Mouse (Mus musculus): ENCODE data around the gene Pus10. TPM values are rescaled to one million over a fixed set of nuclear protein-coding genes. Genes with fewer than 3 reads are reported as not detected.

Gene Pus10
- polyA plus RNA-seq, 1 experiment from 2014 or later, result 11.7 TPM

GRCm38 (mm10) chr11:23682561-23682960 lies 17.1 kb downstream of the Pus10 start:
- Histone ChIP-seq H3K36me3 (replicated peaks; ENCODE audit: control insufficient read depth, insufficient read depth) (peaks cover 71% of the 10 kb centered on the region), H3K4me1 (replicated peaks; ENCODE audit: control insufficient read depth, insufficient read depth, low read length) (no peaks in the 10 kb centered on the region), H3K27ac (no peak overlapping the region), H3K4me2 (replicated peaks) (no peak overlapping the region), H3K4me3 (replicated peaks; ENCODE audit: low read length) (no peak overlapping the region), H3K9me3 (ENCODE audit: control insufficient read depth, low read length) (no peaks in the 10 kb centered on the region), H3K9ac (no peak overlapping the region), H3K27me3 (ENCODE audit: control insufficient read depth, insufficient read depth, low read length) (no peaks in the 10 kb centered on the region)
- DNase-seq (ENCODE audit: low spot score) (no peak), ATAC-seq (ENCODE audit: low FRiP score) (no peak)
- 91% methylated on average over 5 of the region's 5 CpGs for WGBS

DNA sequence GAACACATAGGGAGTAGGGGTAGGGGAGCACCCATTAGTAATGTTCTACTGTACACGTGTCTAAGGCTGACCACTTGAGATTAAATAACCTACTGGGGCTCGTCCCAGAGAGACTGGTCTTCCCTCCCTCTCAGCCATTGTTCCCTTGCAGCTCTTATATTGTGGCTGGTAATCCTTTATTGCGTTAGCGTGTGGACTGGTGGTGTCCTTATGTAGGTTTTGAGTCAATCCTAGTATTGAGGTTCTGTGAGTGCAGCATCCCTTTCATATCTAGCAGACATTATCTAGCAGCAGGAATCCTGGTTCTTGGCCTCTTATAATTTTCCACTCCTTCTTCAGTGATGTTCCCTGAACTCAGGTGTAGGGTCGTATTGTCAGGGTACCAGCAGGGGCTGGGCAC lies 21.2 kb downstream of the Pus10 start:
- H3K27me3 ChIP-seq (ENCODE audit: control insufficient read depth, insufficient read depth, low read length), result no peaks in the 10 kb centered on the region
- no peak overlapping the region for H3K4me3 ChIP-seq (replicated peaks; ENCODE audit: low read length)
- H3K9ac ChIP-seq, result no peak overlapping the region
- no peaks in the 10 kb centered on the region for H3K4me1 ChIP-seq (replicated peaks; ENCODE audit: control insufficient read depth, insufficient read depth, low read length)
- H3K4me2 ChIP-seq (replicated peaks), result no peak overlapping the region
- DNase-seq (ENCODE audit: low spot score) (no peak), ATAC-seq (ENCODE audit: low FRiP score) (no peak)
- peaks cover 54% of the 10 kb centered on the region for H3K36me3 ChIP-seq (replicated peaks; ENCODE audit: control insufficient read depth, insufficient read depth)
- no peak overlapping the region for H3K27ac ChIP-seq
- WGBS, result 94% methylated on average over 5 of the region's 5 CpGs
- no peaks in the 10 kb centered on the region for H3K9me3 ChIP-seq (ENCODE audit: control insufficient read depth, low read length)

- Histone ChIP-seq H3K27me3 (ENCODE audit: control insufficient read depth, insufficient read depth, low read length) (no peaks in the 10 kb centered on the region), H3K27ac (no peak overlapping the region), H3K9me3 (ENCODE audit: control insufficient read depth, low read length) (no peaks in the 10 kb centered on the region), H3K4me1 (replicated peaks; ENCODE audit: control insufficient read depth, insufficient read depth, low read length) (no peaks in the 10 kb centered on the region), H3K9ac (no peak overlapping the region), H3K4me2 (replicated peaks) (no peak overlapping the region), H3K4me3 (replicated peaks; ENCODE audit: low read length) (no peak overlapping the region), H3K36me3 (replicated peaks; ENCODE audit: control insufficient read depth, insufficient read depth) (peaks cover 43% of the 10 kb centered on the region)
- DNase-seq (ENCODE audit: low spot score), result no peak
- no peak for ATAC-seq (ENCODE audit: low FRiP score)
- WGBS, result 96% methylated on average over 1 of the region's 1 CpGs
Observed at GRCm38 (mm10) chr11:23688060-23688459, 22.6 kb downstream of the Pus10 start.

- no peaks in the 10 kb centered on the region for H3K9me3 ChIP-seq (ENCODE audit: control insufficient read depth, low read length)
- no peaks in the 10 kb centered on the region for H3K27me3 ChIP-seq (ENCODE audit: control insufficient read depth, insufficient read depth, low read length)
- no peaks in the 10 kb centered on the region for H3K4me1 ChIP-seq (replicated peaks; ENCODE audit: control insufficient read depth, insufficient read depth, low read length)
- H3K36me3 ChIP-seq (replicated peaks; ENCODE audit: control insufficient read depth, insufficient read depth), result peaks cover 16% of the 10 kb centered on the region
- no peak overlapping the region for H3K9ac ChIP-seq
- no peak for DNase-seq (ENCODE audit: low spot score)
- H3K4me2 ChIP-seq (replicated peaks), result no peak overlapping the region
- ATAC-seq (ENCODE audit: low FRiP score), result no peak
- no peak overlapping the region for H3K27ac ChIP-seq
- H3K4me3 ChIP-seq (replicated peaks; ENCODE audit: low read length), result no peak overlapping the region
- 93% methylated on average over 2 of the region's 2 CpGs for WGBS
Observed at GRCm38 (mm10) chr11:23693286-23693685, 27.8 kb downstream of the Pus10 start.

DNA sequence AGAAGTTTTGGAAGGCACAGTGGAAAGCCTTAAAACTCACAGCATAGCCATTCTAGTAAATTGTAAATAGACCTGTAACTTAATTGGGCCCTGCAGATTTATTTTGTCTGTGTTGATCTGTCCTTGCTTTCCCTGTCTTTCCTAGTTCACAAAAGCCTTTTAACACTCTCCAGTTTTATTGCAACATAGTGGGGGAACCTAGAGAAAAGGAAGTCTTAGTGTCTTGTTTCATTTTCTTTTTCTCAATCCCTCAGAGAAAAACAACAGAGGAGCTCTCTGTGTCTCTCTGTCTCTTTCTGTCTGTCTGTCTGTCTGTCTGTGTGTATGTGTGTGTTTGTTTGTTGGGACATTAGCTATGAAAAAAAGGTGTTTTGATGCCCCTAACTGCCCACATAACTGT lies 30.4 kb downstream of the Pus10 start:
- Histone ChIP-seq H3K9ac (no peak overlapping the region), H3K4me1 (replicated peaks; ENCODE audit: control insufficient read depth, insufficient read depth, low read length) (no peaks in the 10 kb centered on the region), H3K9me3 (ENCODE audit: control insufficient read depth, low read length) (no peaks in the 10 kb centered on the region), H3K4me2 (replicated peaks) (no peak overlapping the region), H3K36me3 (replicated peaks; ENCODE audit: control insufficient read depth, insufficient read depth) (peaks cover 7% of the 10 kb centered on the region; the same call in 1 of the 2 replicates), H3K27me3 (ENCODE audit: control insufficient read depth, insufficient read depth, low read length) (no peaks in the 10 kb centered on the region), H3K27ac (no peak overlapping the region), H3K4me3 (replicated peaks; ENCODE audit: low read length) (no peak overlapping the region)
- ATAC-seq (ENCODE audit: low FRiP score) (no peak), DNase-seq (ENCODE audit: low spot score) (no peak)

DNA sequence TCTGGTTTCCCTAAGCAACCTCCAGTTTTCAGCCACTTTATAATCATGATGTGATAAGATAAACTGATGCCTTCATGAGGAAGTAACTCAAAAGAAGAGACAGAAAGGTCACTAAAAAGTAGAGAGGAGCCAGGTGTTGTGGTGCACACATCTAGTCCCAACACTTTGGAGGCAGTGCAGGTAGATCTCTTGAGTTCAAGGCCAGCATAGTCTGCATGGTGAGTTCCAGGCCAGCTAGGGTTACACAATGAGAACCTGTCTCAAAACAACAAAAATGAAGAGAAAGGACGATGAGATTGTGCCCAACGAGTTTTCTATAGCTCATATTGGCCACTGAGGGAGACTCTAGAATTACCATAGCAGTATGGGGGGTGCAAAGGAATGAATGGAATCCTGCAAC lies 33.1 kb downstream of the Pus10 start:
- H3K27ac ChIP-seq, result no peak overlapping the region
- DNase-seq (ENCODE audit: low spot score) (no peak), ATAC-seq (ENCODE audit: low FRiP score) (no peak)
- H3K4me1 ChIP-seq (replicated peaks; ENCODE audit: control insufficient read depth, insufficient read depth, low read length), result no peaks in the 10 kb centered on the region
- 73% methylated on average over 2 of the region's 2 CpGs for WGBS
- H3K4me2 ChIP-seq (replicated peaks), result no peak overlapping the region
- peaks cover 19% of the 10 kb centered on the region; the same call in 1 of the 2 replicates for H3K36me3 ChIP-seq (replicated peaks; ENCODE audit: control insufficient read depth, insufficient read depth)
- no peak overlapping the region for H3K4me3 ChIP-seq (replicated peaks; ENCODE audit: low read length)
- H3K27me3 ChIP-seq (ENCODE audit: control insufficient read depth, insufficient read depth, low read length), result no peaks in the 10 kb centered on the region
- no peak overlapping the region for H3K9ac ChIP-seq
- no peaks in the 10 kb centered on the region for H3K9me3 ChIP-seq (ENCODE audit: control insufficient read depth, low read length)

- H3K9me3 ChIP-seq (ENCODE audit: control insufficient read depth, low read length), result no peaks in the 10 kb centered on the region
- H3K9ac ChIP-seq, result no peak overlapping the region
- no peaks in the 10 kb centered on the region for H3K27me3 ChIP-seq (ENCODE audit: control insufficient read depth, insufficient read depth, low read length)
- 78% methylated on average over 3 of the region's 3 CpGs for WGBS
- ATAC-seq (ENCODE audit: low FRiP score), result no peak
- H3K36me3 ChIP-seq (replicated peaks; ENCODE audit: control insufficient read depth, insufficient read depth), result peaks cover 21% of the 10 kb centered on the region
- H3K4me3 ChIP-seq (replicated peaks; ENCODE audit: low read length), result no peak overlapping the region
- DNase-seq (ENCODE audit: low spot score), result no peak
- no peak overlapping the region for H3K27ac ChIP-seq
- H3K4me2 ChIP-seq (replicated peaks), result no peak overlapping the region
- no peaks in the 10 kb centered on the region for H3K4me1 ChIP-seq (replicated peaks; ENCODE audit: control insufficient read depth, insufficient read depth, low read length)
Observed at GRCm38 (mm10) chr11:23699414-23700095, 34.1 kb downstream of the Pus10 start.

GRCm38 (mm10) chr11:23701831-23702230 lies 36.4 kb downstream of the Pus10 start:
- ATAC-seq (ENCODE audit: low FRiP score), result no peak
- 89% methylated on average over 3 of the region's 3 CpGs for WGBS
- Histone ChIP-seq H3K4me1 (replicated peaks; ENCODE audit: control insufficient read depth, insufficient read depth, low read length) (no peaks in the 10 kb centered on the region), H3K27me3 (ENCODE audit: control insufficient read depth, insufficient read depth, low read length) (no peaks in the 10 kb centered on the region), H3K36me3 (replicated peaks; ENCODE audit: control insufficient read depth, insufficient read depth) (peaks cover 29% of the 10 kb centered on the region), H3K27ac (no peak overlapping the region), H3K9ac (no peak overlapping the region), H3K4me3 (replicated peaks; ENCODE audit: low read length) (no peak overlapping the region), H3K4me2 (replicated peaks) (no peak overlapping the region), H3K9me3 (ENCODE audit: control insufficient read depth, low read length) (no peaks in the 10 kb centered on the region)
- no peak for DNase-seq (ENCODE audit: low spot score)

- Histone ChIP-seq H3K4me3 (replicated peaks; ENCODE audit: low read length) (no peak overlapping the region), H3K4me1 (replicated peaks; ENCODE audit: control insufficient read depth, insufficient read depth, low read length) (no peaks in the 10 kb centered on the region), H3K9ac (no peak overlapping the region), H3K36me3 (replicated peaks; ENCODE audit: control insufficient read depth, insufficient read depth) (peaks cover 52% of the 10 kb centered on the region), H3K27ac (no peak overlapping the region), H3K27me3 (ENCODE audit: control insufficient read depth, insufficient read depth, low read length) (no peaks in the 10 kb centered on the region), H3K4me2 (replicated peaks) (no peak overlapping the region), H3K9me3 (ENCODE audit: control insufficient read depth, low read length) (no peaks in the 10 kb centered on the region)
- DNase-seq (ENCODE audit: low spot score), result no peak
- ATAC-seq (ENCODE audit: low FRiP score), result no peak
- 90% methylated on average over 7 of the region's 7 CpGs for WGBS
Observed at GRCm38 (mm10) chr11:23704604-23705294, 39.3 kb downstream of the Pus10 start.
